Mouse (Mus musculus) heart, postnatal 25 days (tissue): ENCODE measurements around the gene 0610037L13Rik. TPM values are rescaled to one million over a fixed set of nuclear protein-coding genes. Genes with fewer than 3 reads are reported as not detected.
A peak's percentile ranks its signal among the peaks of the same experiment; 100 is the strongest.

Experiments
- DNase-seq: peaks from one replicate; pipeline ENCODE4 v3.0.0; 2022; ENCODE audit warnings: low spot score
- intact Hi-C: fragments of 180-260 bp; cut with DNase I; formaldehyde crosslinking; loops from one replicate; pipeline ENCODE4 v1.15.1; 2025
- total RNA-seq, 2 experiments: library from RNA; stranded (reverse); gene quantifications; 2 replicates each; pipeline ENCODE4 v1.2.3; 2021

Gene 0610037L13Rik
- 10 to 100 TPM; 52.3 to 57.1 TPM for total RNA-seq

DNA sequence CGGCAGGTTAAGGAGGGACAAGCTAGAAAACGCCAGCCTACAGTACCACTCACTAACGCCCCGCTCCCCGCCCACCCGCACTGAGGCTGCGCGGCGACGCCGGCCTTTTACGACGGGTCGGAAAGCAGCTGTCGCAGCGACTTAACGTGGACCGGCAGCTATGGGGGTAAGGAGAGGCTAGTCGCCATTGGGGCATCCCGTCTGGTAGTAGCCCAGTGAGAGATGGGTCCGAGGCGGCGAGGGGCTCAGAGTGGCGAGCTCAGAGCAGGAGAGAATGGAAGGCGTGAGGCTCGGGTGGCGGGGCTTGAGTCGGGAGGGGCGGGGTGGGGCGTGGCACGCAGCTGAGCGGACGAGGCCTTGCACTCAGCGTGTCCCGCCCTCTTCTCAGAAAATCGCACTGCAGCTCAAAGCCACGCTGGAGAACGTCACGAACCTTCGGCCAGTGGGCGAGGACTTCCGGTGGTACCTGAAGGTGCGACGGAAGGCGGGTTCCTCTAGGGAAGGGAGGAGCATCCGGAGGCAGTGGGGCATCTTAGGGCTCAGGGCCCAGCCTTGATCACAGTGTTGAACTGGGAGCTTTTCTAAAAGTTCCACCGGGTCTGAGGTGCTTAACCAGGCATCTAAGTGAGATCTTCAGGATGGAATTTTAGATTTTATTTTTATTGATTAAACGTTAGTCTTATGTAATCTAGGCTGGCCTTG, at the start of gene 0610037L13Rik:
Gene 0610037L13Rik (plus strand): TSS at position 83 of the 702 bp plus-strand sequence.
- intact Hi-C loops, result loop anchor here (2.0 kb wide), 1 partner anchor 33 kb away; the partner anchor contains the start of gene Cpt2

DNA sequence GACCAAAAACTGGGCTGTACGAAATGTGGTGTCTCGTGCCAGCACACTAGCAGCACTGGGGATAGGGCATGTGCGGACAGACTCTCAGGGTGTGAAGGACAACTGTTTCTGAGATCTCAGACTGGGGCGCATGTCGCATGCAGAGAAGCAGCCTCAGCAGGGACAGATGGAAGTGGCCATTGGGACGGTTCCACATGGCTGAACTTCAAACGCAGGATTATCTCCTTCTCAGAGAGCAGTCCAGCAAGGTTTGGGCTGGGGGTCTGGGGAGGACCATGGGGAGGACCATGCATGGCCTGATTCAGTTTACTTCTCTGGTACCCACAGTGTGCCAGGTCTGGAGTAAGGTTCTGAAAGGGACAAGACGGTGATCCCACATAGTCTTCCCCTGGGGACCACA, 45.9 kb upstream of the 0610037L13Rik start:
- DNase-seq, result no peak
- intact Hi-C loops, result loop anchor here (10.0 kb wide), 1 partner anchor 419 kb away; no protein-coding TSS in a partner anchor

More for the DNA sequence above, at the start of gene 0610037L13Rik:
- DNase-seq, result peak; percentile 85

- intact Hi-C loops, result loop anchor here (1.0 to 10.0 kb wide), 2 partner anchors 107 to 420 kb away; no protein-coding TSS in a partner anchor
- no peak for DNase-seq
Observed at GRCm38 (mm10) chr4:107844971-107845370, 44.6 kb upstream of the 0610037L13Rik start.

GRCm38 (mm10) chr4:107846795-107847194, 42.8 kb upstream of the 0610037L13Rik start:
- intact Hi-C loops, result loop anchor here (10.0 kb wide), 1 partner anchor 422 kb away; no protein-coding TSS in a partner anchor
- DNase-seq, result no peak

- intact Hi-C loops, result loop anchor here (10.0 kb wide), 1 partner anchor 424 kb away; no protein-coding TSS in a partner anchor
Observed at GRCm38 (mm10) chr4:107848546-107848945, 41.1 kb upstream of the 0610037L13Rik start.

DNA sequence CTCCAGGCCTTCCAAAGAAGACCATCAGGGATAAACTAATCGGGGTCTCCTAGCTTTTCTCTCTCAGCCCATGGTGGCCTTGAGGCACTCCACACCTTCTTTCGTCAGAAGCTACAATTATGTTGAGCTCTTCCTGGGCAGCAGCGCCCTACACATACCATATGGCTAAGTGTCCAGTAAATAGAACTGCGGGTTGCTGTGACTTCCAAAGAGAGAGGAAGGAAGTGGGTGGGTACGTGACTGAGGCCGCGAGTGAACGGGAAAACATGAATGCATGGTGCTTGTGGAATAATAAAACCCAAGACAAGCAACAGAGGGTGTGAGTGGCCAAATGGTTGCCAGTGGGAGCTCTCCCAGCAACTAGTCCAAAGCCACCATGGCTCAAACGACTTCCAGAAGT, 40.0 kb upstream of the 0610037L13Rik start:
- no peak for DNase-seq
- intact Hi-C loops, result loop anchor here (10.0 kb wide), 1 partner anchor 425 kb away; no protein-coding TSS in a partner anchor

More at GRCm38 (mm10) chr4:107848546-107848945, 41.1 kb upstream of the 0610037L13Rik start:
- DNase-seq, result no peak

DNA sequence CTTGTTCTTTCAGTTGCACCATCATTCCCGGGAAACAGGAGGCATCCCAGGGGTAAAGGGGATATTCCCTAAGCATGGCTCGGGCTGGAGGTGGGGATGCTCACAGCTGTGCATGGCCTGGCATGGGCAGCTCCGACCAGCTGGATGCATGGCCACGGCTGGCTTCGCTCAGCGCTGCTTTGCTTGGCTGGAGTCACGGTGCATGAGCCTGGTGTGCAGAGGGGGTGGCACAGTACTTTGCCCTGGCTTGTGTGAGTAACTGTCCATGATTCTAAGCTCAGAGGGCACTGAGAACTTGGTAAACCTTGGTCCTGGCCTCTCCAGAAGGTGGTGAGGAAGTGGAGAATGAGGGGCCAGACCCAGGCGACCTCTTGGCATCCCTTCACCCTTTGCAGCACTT, 39.5 kb upstream of the 0610037L13Rik start:
- intact Hi-C loops, result no loop called here
- no peak for DNase-seq

GRCm38 (mm10) chr4:107853333-107853732, 36.3 kb upstream of the 0610037L13Rik start:
- DNase-seq, result no peak
- intact Hi-C loops, result no loop called here

GRCm38 (mm10) chr4:107853836-107854235, 35.8 kb upstream of the 0610037L13Rik start:
- intact Hi-C loops, result no loop called here
- no peak for DNase-seq

DNA sequence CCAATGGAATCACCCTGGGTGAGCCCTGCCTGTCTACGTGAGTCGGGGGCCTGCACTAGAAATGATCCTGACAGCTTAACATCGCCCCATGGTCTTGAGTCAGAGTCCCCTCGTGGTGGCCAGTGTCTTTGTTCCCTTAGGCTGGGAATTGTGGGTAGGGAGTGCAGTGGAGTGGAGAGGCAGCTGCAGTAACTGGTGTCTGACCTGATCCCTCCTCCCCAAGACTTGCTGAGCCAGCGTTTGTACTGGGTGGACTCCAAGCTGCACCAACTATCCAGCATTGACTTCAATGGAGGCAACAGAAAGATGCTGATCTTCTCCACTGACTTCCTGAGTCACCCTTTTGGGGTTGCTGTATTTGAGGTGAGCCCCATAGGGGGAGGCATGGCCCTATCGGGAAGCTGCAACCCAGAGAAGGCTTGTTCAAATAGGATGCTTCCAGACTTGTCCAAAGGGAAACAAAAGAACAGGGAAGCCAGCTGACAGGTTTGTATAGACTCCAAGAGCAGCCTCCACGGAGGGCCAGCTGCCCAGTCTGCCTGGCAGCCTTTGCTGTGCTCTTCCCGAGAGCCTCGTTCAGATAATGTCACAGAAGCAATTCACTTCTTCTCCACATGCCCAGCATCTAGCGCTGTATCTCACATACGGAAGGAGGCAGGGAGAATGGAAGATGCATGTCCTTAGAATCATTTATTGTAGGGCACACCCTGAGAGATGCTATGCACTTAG, 32.5 kb upstream of the 0610037L13Rik start:
- intact Hi-C loops, result no loop called here

DNA sequence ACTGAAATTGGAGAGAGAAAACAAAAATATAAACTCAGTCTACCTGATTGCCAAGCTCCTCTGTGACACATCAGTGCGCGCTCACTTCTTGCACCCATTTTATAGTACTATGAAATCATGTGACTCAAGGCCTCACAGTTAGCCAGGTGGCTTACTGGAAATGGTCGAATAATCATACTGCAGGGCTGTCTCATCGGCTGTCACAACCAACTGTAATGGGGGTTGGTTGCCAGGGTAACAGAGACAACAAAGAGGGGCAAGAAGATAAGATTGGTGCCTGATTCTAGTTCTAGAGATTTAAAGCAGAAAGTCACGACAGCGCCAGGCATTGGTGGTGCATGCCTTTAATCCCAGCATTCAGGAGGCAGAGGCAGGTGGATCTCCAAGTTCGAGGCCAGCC, 30.6 kb upstream of the 0610037L13Rik start:
- intact Hi-C loops, result no loop called here
- no peak for DNase-seq

More for the DNA sequence above, 32.5 kb upstream of the 0610037L13Rik start:
- DNase-seq, result no peak

GRCm38 (mm10) chr4:107864866-107865265, 24.7 kb upstream of the 0610037L13Rik start:
- DNase-seq, result no peak
- intact Hi-C loops, result no loop called here

- intact Hi-C loops, result no loop called here
- DNase-seq, result peak; percentile 89
Observed at GRCm38 (mm10) chr4:107879254-107880050, 10.2 kb upstream of the 0610037L13Rik start, which contains the start of gene Magoh. TSS of gene Magoh (plus strand) at chr4:107879755.

GRCm38 (mm10) chr4:107881631-107882030, 8.0 kb upstream of the 0610037L13Rik start:
- intact Hi-C loops, result no loop called here
- DNase-seq, result no peak

- intact Hi-C loops, result no loop called here
- DNase-seq, result no peak
Observed at GRCm38 (mm10) chr4:107886371-107886770, 3.2 kb upstream of the 0610037L13Rik start.

DNA sequence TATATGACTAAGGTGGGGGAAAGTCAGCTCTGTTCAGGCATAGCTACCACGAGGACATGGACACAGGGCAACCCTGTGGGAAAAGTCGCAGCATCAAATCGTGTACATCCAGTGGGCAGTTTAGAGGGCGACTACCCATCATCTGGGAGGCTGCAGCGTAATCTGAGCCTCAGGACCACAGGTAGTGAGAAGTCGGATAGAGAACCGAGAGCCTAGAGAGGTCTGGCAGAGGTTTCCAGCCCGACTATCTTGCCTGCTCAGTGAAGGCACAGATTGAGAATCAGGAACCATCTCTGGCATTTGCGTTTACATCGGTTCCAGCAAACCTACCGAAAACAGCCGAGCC, 255 bp upstream of the 0610037L13Rik start:
- no peak for DNase-seq
- intact Hi-C loops, result no loop called here

- no peak for DNase-seq
- intact Hi-C loops, result no loop called here
Observed at GRCm38 (mm10) chr4:107892663-107893062, 3.0 kb downstream of the 0610037L13Rik start.

- intact Hi-C loops, result no loop called here
- DNase-seq, result no peak
Observed at GRCm38 (mm10) chr4:107899211-107899927, 9.8 kb downstream of the 0610037L13Rik start.

GRCm38 (mm10) chr4:107900206-107900605, 10.6 kb downstream of the 0610037L13Rik start:
- DNase-seq, result no peak
- intact Hi-C loops, result no loop called here
